Mouse (Mus musculus): ENCODE measurements around the gene Pgrmc2. TPM values are rescaled to one million over a fixed set of nuclear protein-coding genes. Genes with fewer than 3 reads are reported as not detected.

Gene Pgrmc2
- total and polyA plus RNA-seq, 3 experiments: 18.5 to 50.4 (median 31.6) TPM

- H3K4me3 ChIP-seq (replicated peaks in 1 of 3; ENCODE audit: low read depth in 2 of 3, low read length in 2 of 3, poor library complexity in 1 of 3): no peak overlapping the region
- dilution Hi-C loops (cut with MboI; ENCODE audit: extremely low pct_ligation_motif_present, extremely low pct_unique_long_range_greater_than_20kb, low sequenced_read_pairs): no loop called here
- H3K4me1 ChIP-seq (ENCODE audit: control insufficient read depth in 1 of 2, insufficient read depth in 2 of 2): peaks cover 1 to 4% of the 10 kb centered on the region in 2 experiments; a peak in 2 of 4 replicates
These were observed 39.0 kb downstream of the Pgrmc2 start for GRCm38 (mm10) chr3:41043756-41044354.

GRCm38 (mm10) chr3:41042195-41042938, 40.5 kb downstream of the Pgrmc2 start:
- in situ Hi-C loops (cut with MboI; ENCODE audit: low pct_ligation_motif_present, low pct_unique_long_range_greater_than_20kb, low sequenced_read_pairs) (no loop called here), dilution Hi-C loops (cut with MboI; ENCODE audit: extremely low pct_ligation_motif_present, extremely low pct_unique_long_range_greater_than_20kb, low sequenced_read_pairs) (no loop called here)
- no peaks in the 10 kb centered on the region for H3K27me3 ChIP-seq (replicated peaks)
- H3K4me2 ChIP-seq (ENCODE audit: insufficient read depth, low read depth, poor library complexity, severe bottlenecking): no peak overlapping the region
- H3K36me3 ChIP-seq (replicated peaks in 1 of 2; ENCODE audit: control insufficient read depth in 1 of 2, insufficient read depth in 1 of 2, low read length in 1 of 2): no peaks in the 10 kb centered on the region
- no peak overlapping the region for H3K9ac ChIP-seq (ENCODE audit: insufficient read depth, low read depth)
- H3K27ac ChIP-seq (ENCODE audit: insufficient read depth, low read depth): no peak overlapping the region
- no peaks in the 10 kb centered on the region for H3K79me2 ChIP-seq (replicated peaks; ENCODE audit: control insufficient read depth, extremely low read depth, insufficient read depth, poor library complexity, severe bottlenecking)
- peaks cover 2 to 3% of the 10 kb centered on the region in 2 experiments; a peak in 1 of 4 replicates for H3K4me1 ChIP-seq (ENCODE audit: control insufficient read depth in 1 of 2, insufficient read depth in 2 of 2)
- no peak overlapping the region for H3K4me3 ChIP-seq (replicated peaks in 1 of 3; ENCODE audit: low read depth in 2 of 3, low read length in 2 of 3, poor library complexity in 1 of 3)
- H3K9me3 ChIP-seq (replicated peaks; ENCODE audit: low read length): no peaks in the 10 kb centered on the region
- peak; percentile 51 for DNase-seq (ENCODE audit: extremely low read depth)
- TF ChIP-seq HCFC1 (IDR thresholded peaks at IDR 0.05; ENCODE audit: low read depth, low read length): no peak
- no peak for TF ChIP-seq CHD2 (IDR thresholded peaks at IDR 0.05; ENCODE audit: low read length)
- no peak for TF ChIP-seq E2F4 (IDR thresholded peaks at IDR 0.05; ENCODE audit: insufficient replicate concordance, low read depth, low read length)
- no peak for TF ChIP-seq KAT2A (IDR thresholded peaks at IDR 0.05; ENCODE audit: insufficient replicate concordance, low read length)
- no peak for TF ChIP-seq ZKSCAN1 (IDR thresholded peaks at IDR 0.05; ENCODE audit: borderline replicate concordance, low read depth, low read length)
- peak; percentile 37; the same call in 1 of the 2 replicates for TF ChIP-seq MEF2A (IDR thresholded peaks at IDR 0.05; ENCODE audit: borderline replicate concordance, low read depth, low read length)
- no peak for TF ChIP-seq ETS1 (conservative IDR thresholded peaks at IDR 0.05; ENCODE audit: low read depth, low read length)
- peak; percentile 54; the same call in 1 of the 2 replicates for TF ChIP-seq IRF4 (IDR thresholded peaks at IDR 0.05; ENCODE audit: low read depth, low read length)
- TF ChIP-seq CTCF (conservative IDR thresholded peaks at IDR 0.05 in 1 of 2, IDR thresholded peaks at IDR 0.05 in 1 of 2; ENCODE audit: low read depth in 2 of 2, low read length in 2 of 2): peak in 1 of 2 experiments; percentile 82; a peak in 2 of 4 replicates
- TF ChIP-seq POLR2AphosphoS2 (IDR thresholded peaks at IDR 0.05; ENCODE audit: low read depth, low read length): no peak
- peak; percentile 76 for TF ChIP-seq RAD21 (IDR thresholded peaks at IDR 0.05; ENCODE audit: low read depth, low read length)
- no peak for TF ChIP-seq TBP (conservative IDR thresholded peaks at IDR 0.05; ENCODE audit: low read depth, low read length)
- TF ChIP-seq MYC (IDR thresholded peaks at IDR 0.05; ENCODE audit: low read depth, low read length): no peak
- no peak for TF ChIP-seq POLR2A (IDR thresholded peaks at IDR 0.05; ENCODE audit: low read depth, low read length)
- no peak for TF ChIP-seq CHD1 (IDR thresholded peaks at IDR 0.05; ENCODE audit: low read depth, low read length)
- peak; percentile 66 for TF ChIP-seq SMC3 (IDR thresholded peaks at IDR 0.05; ENCODE audit: low read depth, low read length)
- no peak for TF ChIP-seq MAZ (IDR thresholded peaks at IDR 0.05; ENCODE audit: low read depth, low read length)
- no peak for TF ChIP-seq MAFK (IDR thresholded peaks at IDR 0.05; ENCODE audit: insufficient replicate concordance, low read length)
- no peak for TF ChIP-seq UBTF (IDR thresholded peaks at IDR 0.05; ENCODE audit: low read depth, low read length)
- no peak for TF ChIP-seq GABPA (IDR thresholded peaks at IDR 0.05; ENCODE audit: insufficient replicate concordance, low read depth, low read length)
- TF ChIP-seq USF1 (IDR thresholded peaks at IDR 0.05; ENCODE audit: low read depth, low read length): no peak
- no peak for TF ChIP-seq USF2 (conservative IDR thresholded peaks at IDR 0.05; ENCODE audit: low read depth, low read length)
- TF ChIP-seq SIN3A (IDR thresholded peaks at IDR 0.05; ENCODE audit: low read length): no peak
- TF ChIP-seq MAX (IDR thresholded peaks at IDR 0.05; ENCODE audit: low read length): peak; percentile 43; the same call in 1 of the 2 replicates

More at GRCm38 (mm10) chr3:41043756-41044354, 39.0 kb downstream of the Pgrmc2 start:
- Histone ChIP-seq H3K9me3 (replicated peaks; ENCODE audit: low read length) (no peaks in the 10 kb centered on the region), H3K4me2 (ENCODE audit: insufficient read depth, low read depth, poor library complexity, severe bottlenecking) (no peak overlapping the region; the same call in 1 of the 2 replicates), H3K36me3 (replicated peaks in 1 of 2; ENCODE audit: control insufficient read depth in 1 of 2, insufficient read depth in 1 of 2, low read length in 1 of 2) (no peaks in the 10 kb centered on the region), H3K27ac (ENCODE audit: insufficient read depth, low read depth) (no peak overlapping the region), H3K27me3 (replicated peaks) (no peaks in the 10 kb centered on the region), H3K9ac (ENCODE audit: insufficient read depth, low read depth) (no peak overlapping the region), H3K79me2 (replicated peaks; ENCODE audit: control insufficient read depth, extremely low read depth, insufficient read depth, poor library complexity, severe bottlenecking) (no peaks in the 10 kb centered on the region)
- no peak for TF ChIP-seq NELFE (IDR thresholded peaks at IDR 0.05; ENCODE audit: low read depth, low read length)
- TF ChIP-seq POLR2AphosphoS2 (IDR thresholded peaks at IDR 0.05; ENCODE audit: low read depth, low read length): no peak
- TF ChIP-seq POLR2A (IDR thresholded peaks at IDR 0.05; ENCODE audit: low read depth, low read length): no peak
- TF ChIP-seq UBTF (IDR thresholded peaks at IDR 0.05; ENCODE audit: low read depth, low read length): no peak
- no peak for TF ChIP-seq CHD2 (IDR thresholded peaks at IDR 0.05; ENCODE audit: low read length)
- no peak for TF ChIP-seq ZKSCAN1 (IDR thresholded peaks at IDR 0.05; ENCODE audit: borderline replicate concordance, low read depth, low read length)
- TF ChIP-seq USF1 (IDR thresholded peaks at IDR 0.05; ENCODE audit: low read depth, low read length): no peak
- TF ChIP-seq KAT2A (IDR thresholded peaks at IDR 0.05; ENCODE audit: insufficient replicate concordance, low read length): no peak
- no peak for TF ChIP-seq ZC3H11A (IDR thresholded peaks at IDR 0.05; ENCODE audit: low read depth, low read length)
- no peak for TF ChIP-seq NRF1 (IDR thresholded peaks at IDR 0.05; ENCODE audit: low read depth, low read length)
- TF ChIP-seq TCF12 (IDR thresholded peaks at IDR 0.05; ENCODE audit: low read depth, low read length): no peak
- no peak for TF ChIP-seq MAFK (IDR thresholded peaks at IDR 0.05; ENCODE audit: insufficient replicate concordance, low read length)
- no peak for TF ChIP-seq IRF4 (IDR thresholded peaks at IDR 0.05; ENCODE audit: low read depth, low read length)
- TF ChIP-seq MAX (IDR thresholded peaks at IDR 0.05; ENCODE audit: low read length): no peak
- no peak for TF ChIP-seq PAX5 (IDR thresholded peaks at IDR 0.05; ENCODE audit: low read length)
- TF ChIP-seq BHLHE40 (IDR thresholded peaks at IDR 0.05; ENCODE audit: low read depth, low read length): no peak
- TF ChIP-seq ELF1 (IDR thresholded peaks at IDR 0.05; ENCODE audit: low read depth, low read length): no peak
- TF ChIP-seq JUN (IDR thresholded peaks at IDR 0.05; ENCODE audit: insufficient read depth, low read depth, low read length): no peak
- TF ChIP-seq RCOR1 (conservative IDR thresholded peaks at IDR 0.05; ENCODE audit: low read depth, low read length): no peak
- no peak for DNase-seq (ENCODE audit: extremely low read depth)
- in situ Hi-C loops (cut with MboI; ENCODE audit: low pct_ligation_motif_present, low pct_unique_long_range_greater_than_20kb, low sequenced_read_pairs): no loop called here
